Mouse (Mus musculus) erythroblast, embryonic 14.5 days (primary cell): ENCODE results near the gene Phc2.

Source experiments
- GATA1 ChIP-seq: IDR thresholded peaks from 2 replicates; pipeline ENCODE4 v1.6.1; 2012; ENCODE audit warnings: low read length, inconsistent platforms, mixed read lengths
- TAL1 ChIP-seq: IDR thresholded peaks from 3 replicates; pipeline ENCODE4 v1.6.1; 2012; ENCODE audit warnings: low read length, inconsistent platforms, mixed read lengths

- TF ChIP-seq GATA1 (no peak), TAL1 (no peak)
These were observed 29.2 kb downstream of the Phc2 start for GRCm38 (mm10) chr4:128683706-128684105.
